Mouse (Mus musculus): Measurements from ENCODE around the gene Neurod2. TPM values are rescaled to one million over a fixed set of nuclear protein-coding genes. Genes with fewer than 3 reads are reported as not detected.

The Neurod2 gene
- polyA plus RNA-seq, 1 experiment from 2014 or later = not detected

DNA sequence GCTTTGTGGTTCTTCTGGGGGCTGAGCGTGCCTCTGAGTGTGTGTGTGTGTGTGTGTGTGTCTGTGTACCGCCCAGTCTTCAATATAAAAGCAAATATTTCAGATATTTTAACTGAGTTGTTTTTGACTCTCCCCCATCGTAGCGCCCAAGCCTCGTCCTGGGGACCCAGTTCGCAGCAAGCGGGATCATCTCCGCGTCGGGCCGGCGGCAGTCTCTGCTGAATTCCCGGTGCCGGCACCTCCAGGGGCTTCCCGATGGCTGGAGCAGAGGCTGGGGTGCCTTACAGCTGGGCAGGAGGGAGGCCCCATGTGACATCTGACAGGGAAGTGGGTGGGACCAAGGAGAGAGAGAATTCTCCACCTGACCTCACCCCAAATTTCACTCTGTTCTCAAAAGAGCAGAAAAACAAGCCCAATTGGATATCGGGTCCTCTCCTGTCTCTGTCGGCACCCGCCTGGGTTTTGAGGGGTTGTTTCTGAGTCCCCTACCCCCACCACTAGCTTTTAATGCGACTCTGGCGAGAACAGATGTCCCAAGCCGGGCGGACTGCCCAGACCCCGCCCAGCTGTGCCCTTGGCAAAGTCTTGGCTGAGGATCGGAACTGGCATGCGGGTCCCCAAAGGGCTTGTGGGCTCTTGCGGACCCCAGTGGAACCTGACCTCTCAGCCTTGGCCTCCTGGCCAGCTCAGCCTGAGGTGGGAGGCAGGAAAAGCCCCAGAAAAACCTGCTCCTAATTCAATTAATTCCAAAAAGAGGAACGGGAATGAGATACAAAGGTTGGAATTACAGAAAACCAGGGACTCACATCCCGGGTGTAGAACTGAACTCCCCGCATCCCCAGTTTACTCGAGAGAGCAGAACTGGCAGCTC is 8.4 kb downstream of the Neurod2 start:
- WGBS = under 1% methylated on average over 30 of the region's 30 CpGs
- H3K36me3 ChIP-seq (ENCODE audit: insufficient read depth, low read length) = no peaks in the 10 kb centered on the region
- H3K4me3 ChIP-seq (replicated peaks; ENCODE audit: low read depth, low read length) = no peak overlapping the region
- H3K9me3 ChIP-seq (replicated peaks; ENCODE audit: low read length) = no peaks in the 10 kb centered on the region
- H3K9ac ChIP-seq (ENCODE audit: low read depth, low read length) = no peak overlapping the region
- peaks cover 95% of the 10 kb centered on the region for H3K27me3 ChIP-seq (ENCODE audit: insufficient read depth, low read length)
- ATAC-seq (replicated peaks; ENCODE audit: low FRiP score, low read depth) (no peak), DNase-seq (ENCODE audit: low spot score) (no peak)
- no peak overlapping the region for H3K27ac ChIP-seq
- no peaks in the 10 kb centered on the region for H3K4me1 ChIP-seq (replicated peaks; ENCODE audit: insufficient read depth, low read length)
- no peak overlapping the region for H3K4me2 ChIP-seq (ENCODE audit: low read length)
- no peak for TF ChIP-seq CTCF (IDR thresholded peaks at IDR 0.05; ENCODE audit: low read depth)

DNA sequence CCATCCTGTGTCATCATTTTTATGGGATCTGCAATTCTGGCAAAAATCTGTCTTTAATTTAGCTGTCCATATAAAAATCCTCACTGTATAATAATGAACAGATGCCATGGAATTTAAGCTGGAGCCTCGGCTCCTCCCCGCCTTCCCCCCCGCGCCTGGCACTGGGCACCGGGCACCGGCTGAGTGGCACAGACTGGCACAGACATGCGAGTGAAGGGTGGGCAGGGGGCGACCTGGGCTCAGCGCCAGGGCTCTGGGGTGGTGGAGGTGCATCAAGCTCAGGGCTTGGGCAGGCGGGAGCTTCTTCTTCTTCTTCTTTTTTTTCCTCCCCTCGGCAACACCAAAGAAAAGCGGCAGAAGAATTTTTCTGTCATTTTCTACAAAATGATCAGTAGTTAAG is 9.1 kb downstream of the Neurod2 start:
- no peak overlapping the region for H3K9ac ChIP-seq (ENCODE audit: low read depth, low read length)
- H3K4me3 ChIP-seq (replicated peaks; ENCODE audit: low read depth, low read length) = no peak overlapping the region
- no peaks in the 10 kb centered on the region for H3K4me1 ChIP-seq (replicated peaks; ENCODE audit: insufficient read depth, low read length)
- H3K27ac ChIP-seq = no peak overlapping the region
- no peaks in the 10 kb centered on the region for H3K36me3 ChIP-seq (ENCODE audit: insufficient read depth, low read length)
- no peak for TF ChIP-seq CTCF (IDR thresholded peaks at IDR 0.05; ENCODE audit: low read depth)
- H3K9me3 ChIP-seq (replicated peaks; ENCODE audit: low read length) = no peaks in the 10 kb centered on the region
- DNase-seq (ENCODE audit: low spot score) = no peak
- peaks cover 95% of the 10 kb centered on the region for H3K27me3 ChIP-seq (ENCODE audit: insufficient read depth, low read length)
- ATAC-seq (replicated peaks; ENCODE audit: low FRiP score, low read depth) = no peak
- WGBS = 8% methylated on average over 12 of the region's 12 CpGs
- H3K4me2 ChIP-seq (ENCODE audit: low read length) = no peak overlapping the region

DNA sequence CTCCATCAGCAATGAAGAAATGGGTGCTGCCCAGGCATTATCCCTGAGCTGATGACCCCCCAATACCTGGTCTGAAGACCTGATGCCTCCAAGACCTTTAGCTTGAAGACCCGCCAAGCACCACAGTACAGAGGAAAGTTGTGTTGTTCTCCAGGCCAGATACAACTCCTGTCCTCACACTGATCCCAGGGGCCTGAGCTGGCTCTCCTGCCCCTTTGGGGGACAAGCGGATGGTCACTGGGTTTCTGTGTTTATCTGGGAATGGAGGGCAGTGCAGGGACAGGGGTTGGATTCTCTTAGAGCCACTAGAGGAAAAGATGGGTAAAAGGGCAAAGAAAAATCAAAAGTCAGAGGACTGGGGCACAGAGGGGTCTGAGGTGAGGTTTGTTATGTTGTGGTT is 9.5 kb downstream of the Neurod2 start:
- ATAC-seq (replicated peaks; ENCODE audit: low FRiP score, low read depth) (no peak), DNase-seq (ENCODE audit: low spot score) (no peak)
- Histone ChIP-seq H3K9me3 (replicated peaks; ENCODE audit: low read length) (no peaks in the 10 kb centered on the region), H3K9ac (ENCODE audit: low read depth, low read length) (no peak overlapping the region), H3K27ac (no peak overlapping the region), H3K27me3 (ENCODE audit: insufficient read depth, low read length) (peaks cover 92% of the 10 kb centered on the region), H3K36me3 (ENCODE audit: insufficient read depth, low read length) (no peaks in the 10 kb centered on the region), H3K4me1 (replicated peaks; ENCODE audit: insufficient read depth, low read length) (no peaks in the 10 kb centered on the region), H3K4me2 (ENCODE audit: low read length) (no peak overlapping the region), H3K4me3 (replicated peaks; ENCODE audit: low read depth, low read length) (no peak overlapping the region)
- no peak for TF ChIP-seq CTCF (IDR thresholded peaks at IDR 0.05; ENCODE audit: low read depth)
- 3% methylated on average over 2 of the region's 2 CpGs for WGBS

DNA sequence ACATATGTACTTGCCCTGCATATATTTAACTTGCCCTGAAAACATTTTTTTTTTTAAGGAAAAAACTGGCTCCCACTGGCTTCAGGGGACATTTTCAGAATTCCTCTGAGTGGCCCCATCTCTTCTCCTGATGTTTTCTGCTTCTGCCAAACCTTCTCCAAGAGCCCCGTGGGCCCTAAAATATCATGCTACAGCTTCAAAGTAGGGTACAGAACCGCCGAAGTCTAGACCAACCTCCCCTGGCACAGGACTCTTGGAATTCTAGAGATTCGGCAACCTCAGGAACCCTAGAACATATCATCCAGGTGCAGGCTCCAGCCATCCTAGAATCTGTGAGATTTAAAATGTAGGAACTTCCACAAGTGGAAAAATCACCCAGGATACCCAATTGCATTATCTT is 9.9 kb downstream of the Neurod2 start:
- TF ChIP-seq CTCF (IDR thresholded peaks at IDR 0.05; ENCODE audit: low read depth) = no peak
- Histone ChIP-seq H3K9me3 (replicated peaks; ENCODE audit: low read length) (no peaks in the 10 kb centered on the region), H3K27me3 (ENCODE audit: insufficient read depth, low read length) (peaks cover 88% of the 10 kb centered on the region), H3K27ac (no peak overlapping the region), H3K4me3 (replicated peaks; ENCODE audit: low read depth, low read length) (no peak overlapping the region), H3K4me2 (ENCODE audit: low read length) (no peak overlapping the region), H3K9ac (ENCODE audit: low read depth, low read length) (no peak overlapping the region), H3K4me1 (replicated peaks; ENCODE audit: insufficient read depth, low read length) (no peaks in the 10 kb centered on the region), H3K36me3 (ENCODE audit: insufficient read depth, low read length) (no peaks in the 10 kb centered on the region)
- DNase-seq (ENCODE audit: low spot score) = no peak
- WGBS = 11% methylated on average over 4 of the region's 4 CpGs
- ATAC-seq (replicated peaks; ENCODE audit: low FRiP score, low read depth) = no peak

GRCm38 (mm10) chr11:98319120-98319519 is 10.3 kb downstream of the Neurod2 start:
- WGBS = under 1% methylated on average over 15 of the region's 15 CpGs
- Histone ChIP-seq H3K4me3 (replicated peaks; ENCODE audit: low read depth, low read length) (no peak overlapping the region), H3K4me1 (replicated peaks; ENCODE audit: insufficient read depth, low read length) (no peaks in the 10 kb centered on the region), H3K4me2 (ENCODE audit: low read length) (no peak overlapping the region), H3K27ac (no peak overlapping the region), H3K9ac (ENCODE audit: low read depth, low read length) (no peak overlapping the region), H3K36me3 (ENCODE audit: insufficient read depth, low read length) (no peaks in the 10 kb centered on the region), H3K27me3 (ENCODE audit: insufficient read depth, low read length) (peaks cover 88% of the 10 kb centered on the region), H3K9me3 (replicated peaks; ENCODE audit: low read length) (no peaks in the 10 kb centered on the region)
- DNase-seq (ENCODE audit: low spot score) (no peak), ATAC-seq (replicated peaks; ENCODE audit: low FRiP score, low read depth) (no peak)
- TF ChIP-seq CTCF (IDR thresholded peaks at IDR 0.05; ENCODE audit: low read depth) = no peak

GRCm38 (mm10) chr11:98318421-98319116 is 10.9 kb downstream of the Neurod2 start:
- Histone ChIP-seq H3K9ac (ENCODE audit: low read depth, low read length) (no peak overlapping the region), H3K27me3 (ENCODE audit: insufficient read depth, low read length) (peaks cover 87% of the 10 kb centered on the region), H3K4me1 (replicated peaks; ENCODE audit: insufficient read depth, low read length) (no peaks in the 10 kb centered on the region), H3K9me3 (replicated peaks; ENCODE audit: low read length) (no peaks in the 10 kb centered on the region), H3K36me3 (ENCODE audit: insufficient read depth, low read length) (no peaks in the 10 kb centered on the region), H3K27ac (no peak overlapping the region), H3K4me2 (ENCODE audit: low read length) (no peak overlapping the region), H3K4me3 (replicated peaks; ENCODE audit: low read depth, low read length) (no peak overlapping the region)
- ATAC-seq (replicated peaks; ENCODE audit: low FRiP score, low read depth) (no peak), DNase-seq (ENCODE audit: low spot score) (no peak)
- no peak for TF ChIP-seq CTCF (IDR thresholded peaks at IDR 0.05; ENCODE audit: low read depth)
- WGBS = 1% methylated on average over 14 of the region's 14 CpGs
